Mouse (Mus musculus) hindbrain, embryonic 11.5 days (tissue): ENCODE results near the gene Bscl2. TPM values are rescaled to one million over a fixed set of nuclear protein-coding genes. Genes with fewer than 3 reads are reported as not detected.
A peak's percentile ranks its signal among the peaks of the same experiment; 100 is the strongest.

ENCODE experiments used
- ATAC-seq: fragments of 200-750 bp; cut with Nextera tagmentation; 2 replicates; pipeline ENCODE4 v1.8.0; 2017; ENCODE audit warnings: mild to moderate bottlenecking, moderate TSS enrichment, moderate library complexity; ENCODE audit not compliant: low FRiP score
- DNase-seq: peaks from one replicate; pipeline ENCODE4 v3.0.0-alpha.2; 2015; ENCODE audit warnings: low spot score
- H3K27ac ChIP-seq: fragments of 300-500 bp; sonication (generic); 2 replicates; pipeline ENCODE4 v1.5.1; 2014; ENCODE audit warnings: mild to moderate bottlenecking, low read depth, low read length
- H3K27me3 ChIP-seq: fragments of 300-500 bp; sonication (generic); 2 replicates; pipeline ENCODE4 v1.6.1; 2014; ENCODE audit warnings: mild to moderate bottlenecking, low read length, moderate library complexity, mixed read lengths; ENCODE audit not compliant: control insufficient read depth, insufficient read depth
- H3K36me3 ChIP-seq: fragments of 300-500 bp; sonication (generic); 2 replicates; pipeline ENCODE4 v1.6.1; 2014; ENCODE audit warnings: mild to moderate bottlenecking, low read length, moderate library complexity, mixed read lengths; ENCODE audit not compliant: control insufficient read depth, insufficient read depth
- H3K4me1 ChIP-seq: fragments of 300-500 bp; sonication (generic); replicated peaks from 2 replicates; pipeline ENCODE4 v1.6.1; 2014; ENCODE audit warnings: low read length, mixed read lengths; ENCODE audit not compliant: control insufficient read depth, insufficient read depth
- H3K4me2 ChIP-seq: fragments of 300-500 bp; sonication (generic); replicated peaks from 2 replicates; pipeline ENCODE4 v1.6.1; 2014; ENCODE audit warnings: mild to moderate bottlenecking, low read depth, low read length
- H3K4me3 ChIP-seq: fragments of 300-500 bp; sonication (generic); 2 replicates; pipeline ENCODE4 v1.5.1; 2014; ENCODE audit warnings: low read depth, low read length
- H3K9ac ChIP-seq: fragments of 300-500 bp; sonication (generic); 2 replicates; pipeline ENCODE4 v1.6.1; 2014; ENCODE audit warnings: low read depth, low read length
- H3K9me3 ChIP-seq: fragments of 300-500 bp; sonication (generic); 2 replicates; pipeline ENCODE4 v1.6.1; 2016; ENCODE audit warnings: low read length; ENCODE audit not compliant: control insufficient read depth
- WGBS: fragments of 180-500 bp; shearing (Covaris S2); extraction: QIAGEN DNeasy Blood & Tissue Kit; methylation state at CpG from one replicate; pipeline ENCODE4 v1.1.7; 2014; 5-methylcytosine and 5-hydroxymethylcytosine counted together
- polyA plus RNA-seq: library from polyadenylated mRNA; unstranded; fragments of >200 nt; fragmentation: Nextera tagmentation; extraction: Ambion mirVana; gene quantifications from 2 replicates; pipeline ENCODE4 v1.2.1, GENCODE M21; 2014

The Bscl2 gene
- polyA plus RNA-seq, result 55.6 and 59.6 TPM in 2 replicates

GRCm38 (mm10) chr19:8837251-8837791 is at the start of gene Bscl2:
Gene Bscl2 (plus strand): TSS chr19:8837467.
- WGBS, result under 1% methylated on average over 37 of the region's 38 CpGs
- H3K36me3 ChIP-seq, result peaks cover 6% of the 10 kb centered on the region
- no peaks in the 10 kb centered on the region for H3K27me3 ChIP-seq
- no peaks in the 10 kb centered on the region for H3K9me3 ChIP-seq
- ATAC-seq, result peak; percentile 74
- H3K9ac ChIP-seq, result peak within 1 kb of the TSS; percentile 76
- H3K4me3 ChIP-seq, result peak within 1 kb of the TSS; percentile 48
- DNase-seq, result peak; percentile 89
- H3K4me1 ChIP-seq, result peaks cover 6% of the 10 kb centered on the region; the same call in 1 of the 2 replicates
- peak within 1 kb of the TSS; percentile 97 for H3K27ac ChIP-seq
- H3K4me2 ChIP-seq, result peak within 1 kb of the TSS; percentile 82

DNA sequence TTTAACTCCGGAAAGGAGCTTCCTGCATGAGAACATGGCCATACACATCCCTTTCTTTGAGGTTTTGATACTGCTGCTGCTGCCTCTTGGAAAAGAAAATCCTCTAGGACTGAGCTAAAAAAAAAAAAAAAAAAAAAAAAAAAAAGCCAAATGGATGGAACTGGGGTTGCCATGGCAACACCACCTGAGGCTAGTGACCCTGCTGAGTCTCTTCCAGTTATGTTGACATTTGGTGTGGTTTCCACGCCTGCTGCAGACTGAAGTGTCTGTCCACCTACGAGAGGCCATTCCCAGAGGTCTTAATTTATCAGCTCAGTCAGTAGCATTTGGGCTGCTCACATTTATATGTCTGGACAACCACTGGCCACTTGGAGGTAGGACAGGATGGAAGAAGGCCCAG is 48.7 kb upstream of the Bscl2 start:
- ATAC-seq, result no peak
- Histone ChIP-seq H3K4me1 (no peaks in the 10 kb centered on the region), H3K9ac (no peak overlapping the region), H3K36me3 (peaks cover 7% of the 10 kb centered on the region; the same call in 1 of the 2 replicates), H3K4me3 (no peak overlapping the region), H3K9me3 (no peaks in the 10 kb centered on the region), H3K27me3 (no peaks in the 10 kb centered on the region), H3K4me2 (no peak overlapping the region), H3K27ac (peak overlapping the region; percentile 20; the same call in 1 of the 2 replicates)
- DNase-seq, result peak; percentile 35
- 20% methylated on average over 3 of the region's 3 CpGs for WGBS

DNA sequence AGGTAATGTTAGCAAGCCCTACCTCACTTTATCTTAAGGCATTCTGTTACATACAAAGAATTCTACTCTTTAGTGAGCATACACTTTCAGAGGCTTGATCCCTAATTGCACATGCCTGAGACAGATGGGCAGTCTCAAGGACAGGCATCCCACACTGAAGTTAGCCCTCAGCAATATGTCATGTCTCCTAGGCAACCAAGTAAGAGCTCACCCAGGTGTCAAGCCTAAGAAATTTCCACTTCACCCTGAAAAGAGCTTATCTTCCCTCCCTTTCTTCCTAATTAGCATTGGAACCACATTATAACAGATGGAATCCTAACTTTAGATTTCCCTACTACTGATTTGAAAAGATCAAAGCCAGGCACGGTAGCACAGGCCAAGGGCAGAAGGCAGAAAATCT is 48.1 kb upstream of the Bscl2 start:
- H3K4me2 ChIP-seq, result no peak overlapping the region
- H3K36me3 ChIP-seq, result peaks cover 11% of the 10 kb centered on the region; the same call in 1 of the 2 replicates
- H3K9me3 ChIP-seq, result no peaks in the 10 kb centered on the region
- peak overlapping the region; percentile 20; the same call in 1 of the 2 replicates for H3K27ac ChIP-seq
- H3K9ac ChIP-seq, result no peak overlapping the region
- H3K4me1 ChIP-seq, result no peaks in the 10 kb centered on the region
- WGBS, result 42% methylated on average over 1 of the region's 1 CpGs
- H3K4me3 ChIP-seq, result no peak overlapping the region
- DNase-seq, result no peak
- H3K27me3 ChIP-seq, result no peaks in the 10 kb centered on the region
- ATAC-seq, result no peak

- Histone ChIP-seq H3K4me2 (no peak overlapping the region), H3K9me3 (no peaks in the 10 kb centered on the region), H3K4me1 (no peaks in the 10 kb centered on the region), H3K27ac (no peak overlapping the region), H3K4me3 (no peak overlapping the region), H3K27me3 (no peaks in the 10 kb centered on the region), H3K9ac (no peak overlapping the region), H3K36me3 (peaks cover 14% of the 10 kb centered on the region)
- ATAC-seq (no peak), DNase-seq (no peak)
- WGBS, result 81% methylated on average over 7 of the region's 7 CpGs
Measured at GRCm38 (mm10) chr19:8790171-8790570, 47.1 kb upstream of the Bscl2 start.

- WGBS, result 2% methylated on average over 25 of the region's 25 CpGs
- H3K4me1 ChIP-seq, result no peaks in the 10 kb centered on the region
- ATAC-seq, result peak; percentile 72
- H3K36me3 ChIP-seq, result peaks cover 8% of the 10 kb centered on the region
- DNase-seq, result peak; percentile 95
- H3K27me3 ChIP-seq, result no peaks in the 10 kb centered on the region
- H3K27ac ChIP-seq, result peak within 1 kb of the TSS; percentile 55; the same call in 1 of the 2 replicates
- H3K9me3 ChIP-seq, result no peaks in the 10 kb centered on the region
- H3K4me3 ChIP-seq, result peak within 1 kb of the TSS; percentile 64
- peak within 1 kb of the TSS; percentile 75 for H3K9ac ChIP-seq
- peak within 1 kb of the TSS; percentile 87 for H3K4me2 ChIP-seq
Measured at GRCm38 (mm10) chr19:8798264-8798946, 38.9 kb upstream of the Bscl2 start, which contains the start of gene Polr2g. Gene Polr2g (minus strand): TSS chr19:8798577.

DNA sequence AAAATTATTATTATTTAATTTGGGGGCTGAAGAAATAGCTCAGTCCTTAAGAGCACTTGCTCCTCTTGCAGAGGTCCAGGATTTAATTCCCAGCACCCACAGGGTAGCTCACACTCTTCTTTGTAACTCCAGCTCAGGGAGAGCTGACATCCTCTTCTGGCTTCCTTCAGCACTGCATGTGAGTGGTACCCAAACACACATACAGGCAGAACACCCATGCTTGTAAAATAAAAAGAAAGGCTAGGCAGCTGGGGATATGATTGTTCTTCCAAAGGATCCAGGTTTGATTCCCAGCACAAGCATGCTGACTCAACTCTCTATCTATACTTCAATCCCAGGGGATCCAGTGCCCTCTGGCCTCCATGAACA is 38.3 kb upstream of the Bscl2 start:
- no peaks in the 10 kb centered on the region for H3K27me3 ChIP-seq
- H3K9ac ChIP-seq, result no peak overlapping the region
- no peak overlapping the region for H3K4me2 ChIP-seq
- H3K9me3 ChIP-seq, result no peaks in the 10 kb centered on the region
- no peak overlapping the region for H3K4me3 ChIP-seq
- no peaks in the 10 kb centered on the region for H3K4me1 ChIP-seq
- no peak for DNase-seq
- ATAC-seq, result no peak
- H3K36me3 ChIP-seq, result peaks cover 3% of the 10 kb centered on the region; the same call in 1 of the 2 replicates
- no peak overlapping the region for H3K27ac ChIP-seq

- 1% methylated on average over 30 of the region's 30 CpGs for WGBS
- H3K27ac ChIP-seq, result peak within 1 kb of the TSS; percentile 79
- no peaks in the 10 kb centered on the region for H3K27me3 ChIP-seq
- peak within 1 kb of the TSS; percentile 61 for H3K4me3 ChIP-seq
- H3K9ac ChIP-seq, result peak within 1 kb of the TSS; percentile 58
- ATAC-seq (peak; percentile 99), DNase-seq (peak; percentile 91)
- no peaks in the 10 kb centered on the region for H3K36me3 ChIP-seq
- H3K4me1 ChIP-seq, result no peaks in the 10 kb centered on the region
- H3K4me2 ChIP-seq, result peak within 1 kb of the TSS; percentile 72
- no peaks in the 10 kb centered on the region for H3K9me3 ChIP-seq
Measured at GRCm38 (mm10) chr19:8802130-8802821, 35.0 kb upstream of the Bscl2 start, which contains the start of gene Zbtb3. Gene Zbtb3 (plus strand): TSS chr19:8802555.

GRCm38 (mm10) chr19:8803204-8803780 is 34.0 kb upstream of the Bscl2 start:
- Histone ChIP-seq H3K4me2 (peak overlapping the region; percentile 45; the same call in 1 of the 2 replicates), H3K4me1 (no peaks in the 10 kb centered on the region), H3K4me3 (no peak overlapping the region), H3K36me3 (no peaks in the 10 kb centered on the region), H3K27me3 (no peaks in the 10 kb centered on the region), H3K9me3 (no peaks in the 10 kb centered on the region), H3K9ac (no peak overlapping the region), H3K27ac (no peak overlapping the region)
- ATAC-seq (no peak), DNase-seq (no peak)
- 94% methylated on average over 9 of the region's 9 CpGs for WGBS
